Mouse (Mus musculus) embryonic facial prominence, embryonic 14.5 days (tissue): Measurements from ENCODE around the gene Nrxn3. TPM values are rescaled to one million over a fixed set of nuclear protein-coding genes. Genes with fewer than 3 reads are reported as not detected.

Experiments used
- ATAC-seq: fragments of 200-750 bp; cut with Nextera tagmentation; 2 replicates; pipeline ENCODE4 v1.8.0; 2017; ENCODE audit warnings: low read depth, moderate number of reproducible peaks, moderate TSS enrichment
- DNase-seq: peaks from one replicate; pipeline ENCODE4 v3.0.0-alpha.2; 2015; ENCODE audit warnings: low spot score
- H3K27ac ChIP-seq: fragments of 300-500 bp; sonication (generic); replicated peaks from 2 replicates; pipeline ENCODE4 v1.5.1; 2014; ENCODE audit warnings: low read depth, mild to moderate bottlenecking, low read length, moderate library complexity
- H3K27me3 ChIP-seq: fragments of 300-500 bp; sonication (generic); replicated peaks from 2 replicates; pipeline ENCODE4 v1.6.1; 2014; ENCODE audit warnings: low read length; ENCODE audit not compliant: control insufficient read depth, insufficient read depth
- H3K36me3 ChIP-seq: fragments of 300-500 bp; sonication (generic); 2 replicates; pipeline ENCODE4 v1.6.1; 2014; ENCODE audit warnings: low read length, mixed read lengths; ENCODE audit not compliant: control insufficient read depth, insufficient read depth
- H3K4me1 ChIP-seq: fragments of 300-500 bp; sonication (generic); 2 replicates; pipeline ENCODE4 v1.6.1; 2014; ENCODE audit warnings: antibody characterized with exemption, low read length; ENCODE audit not compliant: control insufficient read depth, insufficient read depth
- H3K4me2 ChIP-seq: fragments of 300-500 bp; sonication (generic); 2 replicates; pipeline ENCODE4 v1.6.1; 2014; ENCODE audit warnings: low read depth, mild to moderate bottlenecking, low read length, moderate library complexity, mixed read lengths
- H3K4me3 ChIP-seq: fragments of 300-500 bp; sonication (generic); 2 replicates; pipeline ENCODE4 v1.5.1; 2014; ENCODE audit warnings: low read depth, mild to moderate bottlenecking, low read length
- H3K9ac ChIP-seq: fragments of 300-500 bp; sonication (generic); 2 replicates; pipeline ENCODE4 v1.6.1; 2014; ENCODE audit warnings: low read depth, mild to moderate bottlenecking, low read length, moderate library complexity, mixed read lengths
- H3K9me3 ChIP-seq: fragments of 300-500 bp; sonication (generic); 2 replicates; pipeline ENCODE4 v1.6.1; 2016; ENCODE audit warnings: low read length; ENCODE audit not compliant: control insufficient read depth
- WGBS: fragments of 180-500 bp; shearing (Covaris S2); extraction: QIAGEN DNeasy Blood & Tissue Kit; methylation state at CpG from one replicate; pipeline ENCODE4 v1.1.7; 2014; 5-methylcytosine and 5-hydroxymethylcytosine counted together
- polyA plus RNA-seq: library from polyadenylated mRNA; unstranded; fragments of >200 nt; fragmentation: Nextera tagmentation; extraction: Ambion mirVana; gene quantifications from 2 replicates; pipeline ENCODE4 v1.2.1, GENCODE M21; 2014

Gene Nrxn3
- polyA plus RNA-seq = 2.3 and 2.6 TPM in 2 replicates

GRCm38 (mm10) chr12:88722691-88723070, at the start of gene Nrxn3:
Nrxn3 (plus strand) TSS chr12:88722876.
- Histone ChIP-seq H3K27ac (no peak within 1 kb of the TSS), H3K9ac (no peak within 1 kb of the TSS), H3K9me3 (no peaks in the 10 kb centered on the region), H3K4me2 (peak within 1 kb of the TSS; percentile 51), H3K36me3 (no peaks in the 10 kb centered on the region), H3K27me3 (no peaks in the 10 kb centered on the region), H3K4me3 (peak within 1 kb of the TSS; percentile 30), H3K4me1 (no peaks in the 10 kb centered on the region)
- peak; percentile 95 for ATAC-seq
- peak; percentile 81 for DNase-seq
- WGBS = 1% methylated on average over 9 of the region's 9 CpGs

- no peak overlapping the region for H3K27ac ChIP-seq
- H3K9me3 ChIP-seq = no peaks in the 10 kb centered on the region
- H3K27me3 ChIP-seq = no peaks in the 10 kb centered on the region
- no peak overlapping the region for H3K9ac ChIP-seq
- H3K4me1 ChIP-seq = no peaks in the 10 kb centered on the region
- DNase-seq = no peak
- WGBS = 56% methylated on average over 10 of the region's 10 CpGs
- no peaks in the 10 kb centered on the region for H3K36me3 ChIP-seq
- no peak overlapping the region for H3K4me2 ChIP-seq
- no peak for ATAC-seq
- H3K4me3 ChIP-seq = no peak overlapping the region
These were observed 18.4 kb upstream of the Nrxn3 start for GRCm38 (mm10) chr12:88704159-88704846.

GRCm38 (mm10) chr12:88705959-88706358, 16.7 kb upstream of the Nrxn3 start:
- no peak overlapping the region for H3K9ac ChIP-seq
- DNase-seq (no peak), ATAC-seq (no peak)
- no peaks in the 10 kb centered on the region for H3K4me1 ChIP-seq
- H3K27me3 ChIP-seq = no peaks in the 10 kb centered on the region
- H3K27ac ChIP-seq = no peak overlapping the region
- H3K4me3 ChIP-seq = no peak overlapping the region
- H3K9me3 ChIP-seq = no peaks in the 10 kb centered on the region
- H3K36me3 ChIP-seq = no peaks in the 10 kb centered on the region
- H3K4me2 ChIP-seq = no peak overlapping the region
- WGBS = 55% methylated on average over 3 of the region's 3 CpGs

- Histone ChIP-seq H3K27me3 (no peaks in the 10 kb centered on the region), H3K4me3 (no peak overlapping the region), H3K4me2 (no peak overlapping the region), H3K9ac (no peak overlapping the region), H3K36me3 (no peaks in the 10 kb centered on the region), H3K9me3 (no peaks in the 10 kb centered on the region), H3K27ac (no peak overlapping the region), H3K4me1 (no peaks in the 10 kb centered on the region)
- DNase-seq (no peak), ATAC-seq (no peak)
- 83% methylated on average over 3 of the region's 3 CpGs for WGBS
These were observed 14.9 kb upstream of the Nrxn3 start for GRCm38 (mm10) chr12:88707786-88708185.

GRCm38 (mm10) chr12:88709223-88709622, 13.5 kb upstream of the Nrxn3 start:
- Histone ChIP-seq H3K4me1 (no peaks in the 10 kb centered on the region), H3K9ac (no peak overlapping the region), H3K4me2 (no peak overlapping the region), H3K36me3 (no peaks in the 10 kb centered on the region), H3K4me3 (no peak overlapping the region), H3K9me3 (no peaks in the 10 kb centered on the region), H3K27me3 (no peaks in the 10 kb centered on the region), H3K27ac (no peak overlapping the region)
- ATAC-seq (peak; percentile 89), DNase-seq (peak; percentile 89)
- WGBS = 8% methylated on average over 11 of the region's 11 CpGs

DNA sequence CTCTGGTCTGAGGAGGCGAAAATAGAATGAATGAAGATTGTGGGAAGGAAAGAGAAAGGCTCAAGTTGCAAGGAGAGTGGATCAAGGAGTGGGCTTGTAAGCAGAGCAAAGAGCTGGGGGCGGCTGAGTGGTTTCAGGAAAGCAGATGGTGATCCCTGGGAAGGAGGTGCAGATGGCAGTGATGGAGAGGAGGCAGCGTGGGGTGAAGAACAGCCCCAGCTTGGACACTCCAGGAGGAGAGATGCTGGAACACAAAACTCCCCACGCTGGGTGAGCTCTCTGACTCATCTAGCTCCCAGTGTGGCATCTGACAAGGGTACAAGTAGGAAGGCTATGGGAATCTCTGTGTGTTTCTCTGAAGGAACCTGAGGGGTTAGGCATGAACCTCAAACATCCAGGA, 9.2 kb upstream of the Nrxn3 start:
- DNase-seq = no peak
- Histone ChIP-seq H3K9ac (no peak overlapping the region), H3K36me3 (no peaks in the 10 kb centered on the region), H3K4me2 (no peak overlapping the region), H3K4me3 (no peak overlapping the region), H3K4me1 (no peaks in the 10 kb centered on the region), H3K27me3 (no peaks in the 10 kb centered on the region), H3K27ac (no peak overlapping the region), H3K9me3 (no peaks in the 10 kb centered on the region)
- ATAC-seq = no peak
- WGBS = 70% methylated on average over 4 of the region's 4 CpGs

- H3K27ac ChIP-seq = no peak overlapping the region
- no peaks in the 10 kb centered on the region for H3K36me3 ChIP-seq
- H3K27me3 ChIP-seq = no peaks in the 10 kb centered on the region
- 29% methylated on average over 3 of the region's 3 CpGs for WGBS
- ATAC-seq = no peak
- no peaks in the 10 kb centered on the region for H3K9me3 ChIP-seq
- no peak for DNase-seq
- no peak overlapping the region for H3K9ac ChIP-seq
- H3K4me1 ChIP-seq = no peaks in the 10 kb centered on the region
- peak overlapping the region; percentile 51 for H3K4me2 ChIP-seq
- 0 out of 2 replicates have a peak overlapping the region, but pooled peaks have one; percentile 30 for H3K4me3 ChIP-seq
These were observed 515 bp upstream of the Nrxn3 start for GRCm38 (mm10) chr12:88722031-88722690.

DNA sequence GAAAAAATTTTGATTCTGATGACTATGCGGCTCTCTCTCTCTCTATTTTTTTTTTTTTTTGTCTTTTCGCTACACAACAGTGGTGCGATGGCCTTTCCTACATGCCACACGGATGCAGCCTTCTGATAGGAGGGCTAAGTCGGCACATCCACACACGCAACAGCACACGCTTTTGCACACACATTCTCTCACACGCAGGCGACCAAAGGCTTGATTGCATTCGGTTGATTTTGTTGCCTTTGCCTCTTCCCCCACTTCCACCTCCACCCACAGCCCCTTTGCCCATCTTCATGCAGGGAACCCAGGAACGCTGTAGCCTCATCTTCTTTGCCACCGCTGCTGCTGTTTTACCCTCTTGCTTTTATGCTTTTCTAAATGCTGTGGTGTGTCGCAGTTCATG, 3.6 kb downstream of the Nrxn3 start:
- WGBS = 90% methylated on average over 13 of the region's 13 CpGs

GRCm38 (mm10) chr12:88726755-88727154, 4.1 kb downstream of the Nrxn3 start:
- H3K9me3 ChIP-seq = no peaks in the 10 kb centered on the region
- 55% methylated on average over 6 of the region's 6 CpGs for WGBS
- H3K27ac ChIP-seq = no peak overlapping the region
- no peak for ATAC-seq
- H3K36me3 ChIP-seq = no peaks in the 10 kb centered on the region
- H3K4me1 ChIP-seq = no peaks in the 10 kb centered on the region
- H3K27me3 ChIP-seq = no peaks in the 10 kb centered on the region
- no peak for DNase-seq
- H3K4me3 ChIP-seq = no peak overlapping the region
- H3K9ac ChIP-seq = no peak overlapping the region
- no peak overlapping the region; the same call in 1 of the 2 replicates for H3K4me2 ChIP-seq

More for the DNA sequence above, 3.6 kb downstream of the Nrxn3 start:
- Histone ChIP-seq H3K4me1 (no peaks in the 10 kb centered on the region), H3K9me3 (no peaks in the 10 kb centered on the region), H3K36me3 (no peaks in the 10 kb centered on the region), H3K27me3 (no peaks in the 10 kb centered on the region), H3K9ac (no peak overlapping the region), H3K4me2 (no peak overlapping the region), H3K27ac (no peak overlapping the region), H3K4me3 (no peak overlapping the region)
- no peak for DNase-seq
- no peak for ATAC-seq
